Mouse (Mus musculus) kidney, adult 8-10 months (tissue): ENCODE results near the gene Armc5.

ENCODE experiments used
- DNase-seq, 2 experiments: peaks; one replicate each; pipeline ENCODE4 v3.0.0; 2022

The Armc5 gene

GRCm38 (mm10) chr7:128236856-128237592, at the start of gene Armc5:
Armc5 (plus strand) TSS chr7:128237342.
- DNase-seq, result peak; percentile 86 to 91

- DNase-seq, result no peak
These were observed 35.5 kb upstream of the Armc5 start for GRCm38 (mm10) chr7:128201607-128202006.

GRCm38 (mm10) chr7:128203071-128203470, 34.1 kb upstream of the Armc5 start:
- DNase-seq, result no peak

- no peak for DNase-seq
These were observed 33.0 kb upstream of the Armc5 start for GRCm38 (mm10) chr7:128204179-128204578.

GRCm38 (mm10) chr7:128205695-128206094, 31.4 kb upstream of the Armc5 start:
- DNase-seq, result no peak

- no peak for DNase-seq
These were observed 31.0 kb upstream of the Armc5 start, which contains the start of gene Cox6a2 for GRCm38 (mm10) chr7:128206152-128206551. Cox6a2 (minus strand) TSS chr7:128206387.

- peak in 1 of 2 experiments; percentile 40 for DNase-seq
These were observed 29.0 kb upstream of the Armc5 start for GRCm38 (mm10) chr7:128208187-128208586.

- DNase-seq, result peak; percentile 59 to 60
These were observed 27.3 kb upstream of the Armc5 start for GRCm38 (mm10) chr7:128209826-128210225.

- DNase-seq, result no peak
These were observed 17.2 kb upstream of the Armc5 start for GRCm38 (mm10) chr7:128219952-128220351.

GRCm38 (mm10) chr7:128220936-128221335, 16.2 kb upstream of the Armc5 start:
- peak in 1 of 2 experiments; percentile 40 for DNase-seq

GRCm38 (mm10) chr7:128231741-128232140, 5.4 kb upstream of the Armc5 start:
- no peak for DNase-seq

GRCm38 (mm10) chr7:128234796-128235195, 2.3 kb upstream of the Armc5 start:
- no peak for DNase-seq

- DNase-seq, result peak; percentile 79 to 92
These were observed 1.7 kb upstream of the Armc5 start for GRCm38 (mm10) chr7:128235481-128235880.

GRCm38 (mm10) chr7:128236426-128236825, 716 bp upstream of the Armc5 start:
- DNase-seq, result no peak

GRCm38 (mm10) chr7:128237593-128237926, 418 bp downstream of the Armc5 start:
- DNase-seq, result no peak

- DNase-seq, result peak; percentile 99
These were observed 1.0 kb downstream of the Armc5 start, which contains the start of gene 9130023H24Rik for GRCm38 (mm10) chr7:128237927-128238778. 9130023H24Rik (minus strand) TSS chr7:128238031.

- DNase-seq, result peak in 1 of 2 experiments; percentile 40
These were observed 1.8 kb downstream of the Armc5 start for GRCm38 (mm10) chr7:128238991-128239390.

GRCm38 (mm10) chr7:128240131-128240784, 3.1 kb downstream of the Armc5 start:
- peak; percentile 23 to 46 for DNase-seq

- no peak for DNase-seq
These were observed 5.2 kb downstream of the Armc5 start for GRCm38 (mm10) chr7:128242331-128242730.

- no peak for DNase-seq
These were observed 6.8 kb downstream of the Armc5 start for GRCm38 (mm10) chr7:128243921-128244320.

- DNase-seq, result no peak
These were observed 7.4 kb downstream of the Armc5 start for GRCm38 (mm10) chr7:128244410-128245025.

- DNase-seq, result no peak
These were observed 8.4 kb downstream of the Armc5 start for GRCm38 (mm10) chr7:128245547-128245946.
